Mouse (Mus musculus): ENCODE results near the gene Akap13. TPM values are rescaled to one million over a fixed set of nuclear protein-coding genes. Genes with fewer than 3 reads are reported as not detected.
"Not testable (repeated sequence)": the region's sequence is repeated elsewhere in the genome, so short reads cannot be mapped to it uniquely, and the experiment has no call there.

Gene Akap13
- polyA plus RNA-seq, 1 experiment: 13.5 TPM

DNA sequence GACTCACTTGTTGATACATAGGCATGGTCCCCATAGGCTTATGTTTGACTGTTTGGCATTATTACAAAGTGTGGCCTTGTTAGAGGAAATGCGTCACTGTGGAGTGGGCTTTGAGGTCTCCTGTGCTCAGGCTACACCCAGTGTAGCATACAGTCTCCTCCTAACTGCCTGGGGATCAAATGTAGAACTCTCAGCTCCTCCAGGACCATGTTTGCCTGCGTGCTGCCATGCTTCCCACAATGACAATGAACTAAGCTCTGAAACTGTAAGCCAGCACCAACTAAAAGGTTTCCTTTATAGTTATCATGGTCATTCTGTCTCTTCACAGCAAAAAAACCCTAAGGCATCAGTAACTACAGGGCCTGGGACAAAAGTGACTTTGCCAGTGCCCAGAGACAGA lies 312.8 kb downstream of the Akap13 start:
- TF ChIP-seq POLR2A (IDR thresholded peaks at IDR 0.05; ENCODE audit: extremely low read depth, insufficient read depth, low read length) (no peak), CTCF (IDR thresholded peaks at IDR 0.05; ENCODE audit: extremely low read depth, insufficient read depth, low read length) (no peak)
- H3K4me3 ChIP-seq (ENCODE audit: insufficient read depth, low read length): no peak overlapping the region
- H3K27ac ChIP-seq (ENCODE audit: insufficient read depth, low read length): no peak overlapping the region
- H3K4me1 ChIP-seq (ENCODE audit: control insufficient read depth, insufficient read depth, low read length): no peaks in the 10 kb centered on the region

DNA sequence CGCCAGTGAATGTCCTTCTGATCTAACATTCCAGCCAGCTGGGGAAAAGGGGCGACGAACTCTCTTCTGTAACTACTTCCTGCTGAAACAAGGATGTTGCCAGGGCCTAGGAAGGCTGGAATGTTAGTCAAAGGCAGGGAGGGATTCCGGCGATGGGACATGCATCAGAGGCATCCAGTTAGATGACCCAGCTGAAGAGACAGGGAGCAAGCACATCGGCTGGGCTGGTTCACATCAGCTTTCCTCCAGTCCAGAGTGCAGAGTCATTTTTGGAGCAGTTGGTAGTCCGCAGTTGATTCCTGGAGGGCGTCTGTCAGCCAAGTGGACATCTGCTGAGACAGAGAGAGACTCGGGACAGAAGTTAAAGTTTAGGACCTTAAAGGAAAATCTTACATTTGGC lies 314.6 kb downstream of the Akap13 start:
- Histone ChIP-seq H3K4me1 (ENCODE audit: control insufficient read depth, insufficient read depth, low read length) (no peaks in the 10 kb centered on the region), H3K4me3 (ENCODE audit: insufficient read depth, low read length) (no peak overlapping the region), H3K27ac (ENCODE audit: insufficient read depth, low read length) (no peak overlapping the region)
- TF ChIP-seq CTCF (IDR thresholded peaks at IDR 0.05; ENCODE audit: extremely low read depth, insufficient read depth, low read length) (no peak), POLR2A (IDR thresholded peaks at IDR 0.05; ENCODE audit: extremely low read depth, insufficient read depth, low read length) (no peak)

- not testable (repeated sequence) for H3K4me1 ChIP-seq (ENCODE audit: control insufficient read depth, insufficient read depth, low read length); H3K27ac ChIP-seq (ENCODE audit: insufficient read depth, low read length); H3K4me3 ChIP-seq (ENCODE audit: insufficient read depth, low read length)
Measured at GRCm38 (mm10) chr7:75774095-75775078, 319.1 kb downstream of the Akap13 start.

- no peaks in the 10 kb centered on the region for H3K4me1 ChIP-seq (ENCODE audit: control insufficient read depth, insufficient read depth, low read length)
- H3K4me3 ChIP-seq (ENCODE audit: insufficient read depth, low read length): no peak overlapping the region
- H3K27ac ChIP-seq (ENCODE audit: insufficient read depth, low read length): no peak overlapping the region
- TF ChIP-seq POLR2A (IDR thresholded peaks at IDR 0.05; ENCODE audit: extremely low read depth, insufficient read depth, low read length): no peak
- no peak for TF ChIP-seq CTCF (IDR thresholded peaks at IDR 0.05; ENCODE audit: extremely low read depth, insufficient read depth, low read length)
Measured at GRCm38 (mm10) chr7:75778053-75778452, 322.7 kb downstream of the Akap13 start.

DNA sequence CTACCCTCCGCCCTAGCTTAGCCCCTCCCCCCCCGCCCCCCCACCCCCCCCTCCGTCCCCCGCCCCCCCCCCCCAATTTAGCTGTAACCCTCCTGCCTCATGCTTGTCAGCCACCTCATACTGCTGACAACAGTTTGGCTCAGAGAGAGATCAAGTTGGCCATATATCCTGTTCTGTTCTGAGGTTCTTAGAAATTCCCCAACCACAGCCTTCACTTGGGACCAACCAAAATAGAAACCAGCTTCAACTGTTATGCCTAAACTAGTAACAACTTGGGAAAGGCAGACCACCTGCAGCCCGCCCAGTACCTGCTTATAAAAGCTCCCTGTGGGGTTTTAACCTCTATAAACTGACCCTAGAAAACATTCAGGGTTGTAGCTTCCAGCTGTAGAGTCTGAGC lies 325.5 kb downstream of the Akap13 start:
- Histone ChIP-seq H3K27ac (ENCODE audit: insufficient read depth, low read length) (no peak overlapping the region), H3K4me3 (ENCODE audit: insufficient read depth, low read length) (no peak overlapping the region), H3K4me1 (ENCODE audit: control insufficient read depth, insufficient read depth, low read length) (no peaks in the 10 kb centered on the region)
- TF ChIP-seq CTCF (IDR thresholded peaks at IDR 0.05; ENCODE audit: extremely low read depth, insufficient read depth, low read length) (no peak), POLR2A (IDR thresholded peaks at IDR 0.05; ENCODE audit: extremely low read depth, insufficient read depth, low read length) (no peak)

DNA sequence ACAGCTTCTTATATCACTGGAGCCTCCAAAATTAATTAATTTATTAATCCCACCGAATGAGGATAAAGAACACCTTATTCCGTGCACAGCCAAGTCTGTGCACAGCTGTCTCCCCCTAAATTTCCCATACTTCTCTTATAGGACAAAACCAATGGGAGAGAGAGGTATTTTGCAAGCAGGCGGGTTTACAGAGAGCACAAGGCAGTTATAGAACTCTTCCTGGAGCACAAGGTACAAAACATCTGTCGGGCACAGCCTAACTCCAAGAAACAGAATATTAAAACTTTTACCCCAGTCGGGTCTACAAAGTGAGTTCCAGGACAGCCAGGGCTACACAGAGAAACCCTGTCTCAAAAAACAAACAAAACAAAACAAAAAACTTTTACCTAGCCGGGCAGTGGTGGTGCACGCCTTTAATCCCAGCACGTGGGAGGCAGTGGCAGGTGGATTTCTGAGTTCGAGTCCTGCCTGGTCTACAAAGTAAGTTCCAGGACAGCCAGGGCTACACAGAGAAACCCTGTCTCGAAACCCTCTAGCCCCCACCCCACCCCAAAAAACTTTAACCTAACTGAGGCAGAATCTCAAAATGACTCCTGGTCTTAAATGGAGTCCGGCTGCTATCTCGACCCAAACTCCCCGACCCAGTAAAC lies 326.1 kb downstream of the Akap13 start:
- TF ChIP-seq POLR2A (IDR thresholded peaks at IDR 0.05; ENCODE audit: extremely low read depth, insufficient read depth, low read length): no peak
- H3K4me3 ChIP-seq (ENCODE audit: insufficient read depth, low read length): peak overlapping the region; percentile 47
- no peaks in the 10 kb centered on the region for H3K4me1 ChIP-seq (ENCODE audit: control insufficient read depth, insufficient read depth, low read length)
- no peak overlapping the region for H3K27ac ChIP-seq (ENCODE audit: insufficient read depth, low read length)

- no peaks in the 10 kb centered on the region for H3K4me1 ChIP-seq (ENCODE audit: control insufficient read depth, insufficient read depth, low read length)
- TF ChIP-seq CTCF (IDR thresholded peaks at IDR 0.05; ENCODE audit: extremely low read depth, insufficient read depth, low read length) (no peak), POLR2A (IDR thresholded peaks at IDR 0.05; ENCODE audit: extremely low read depth, insufficient read depth, low read length) (no peak)
- peak overlapping the region; percentile 29; the same call in 1 of the 2 replicates for H3K27ac ChIP-seq (ENCODE audit: insufficient read depth, low read length)
- H3K4me3 ChIP-seq (ENCODE audit: insufficient read depth, low read length): peak overlapping the region; percentile 47
Measured at GRCm38 (mm10) chr7:75781948-75782722, 326.8 kb downstream of the Akap13 start.

GRCm38 (mm10) chr7:75782723-75783011 lies 327.3 kb downstream of the Akap13 start:
- TF ChIP-seq POLR2A (IDR thresholded peaks at IDR 0.05; ENCODE audit: extremely low read depth, insufficient read depth, low read length): no peak
- no peak for TF ChIP-seq CTCF (IDR thresholded peaks at IDR 0.05; ENCODE audit: extremely low read depth, insufficient read depth, low read length)
- Histone ChIP-seq H3K4me1 (ENCODE audit: control insufficient read depth, insufficient read depth, low read length) (no peaks in the 10 kb centered on the region), H3K4me3 (ENCODE audit: insufficient read depth, low read length) (no peak overlapping the region), H3K27ac (ENCODE audit: insufficient read depth, low read length) (peak overlapping the region; percentile 29; the same call in 1 of the 2 replicates)

- Histone ChIP-seq H3K4me3 (ENCODE audit: insufficient read depth, low read length) (no peak overlapping the region), H3K4me1 (ENCODE audit: control insufficient read depth, insufficient read depth, low read length) (no peaks in the 10 kb centered on the region), H3K27ac (ENCODE audit: insufficient read depth, low read length) (no peak overlapping the region)
- TF ChIP-seq CTCF (IDR thresholded peaks at IDR 0.05; ENCODE audit: extremely low read depth, insufficient read depth, low read length): no peak
- TF ChIP-seq POLR2A (IDR thresholded peaks at IDR 0.05; ENCODE audit: extremely low read depth, insufficient read depth, low read length): no peak
Measured at GRCm38 (mm10) chr7:75785388-75786328, 330.3 kb downstream of the Akap13 start.

All from cortical plate, adult 2 months (tissue).